Mouse (Mus musculus) ES-E14 (cell line): ENCODE measurements around the gene Rbm34. TPM values are rescaled to one million over a fixed set of nuclear protein-coding genes. Genes with fewer than 3 reads are reported as not detected.

Source experiments
- DNase-seq: peaks from one replicate; pipeline ENCODE4 v3.0.0-alpha.2; 2013; ENCODE audit warnings: low read depth, low spot score
- H3K27ac ChIP-seq: 2 replicates; pipeline ENCODE4 v1.5.1; 2012; ENCODE audit warnings: low read depth, mild to moderate bottlenecking, low read length, moderate library complexity, mixed read lengths; ENCODE audit not compliant: poor library complexity, insufficient read depth, severe bottlenecking
- H3K36me3 ChIP-seq: 2 replicates; pipeline ENCODE4 v1.6.1; 2012; ENCODE audit warnings: mild to moderate bottlenecking, low read length, moderate library complexity, mixed read lengths; ENCODE audit not compliant: control insufficient read depth, poor library complexity, insufficient read depth, severe bottlenecking
- H3K4me1 ChIP-seq, 2 experiments: fragments of 150-350 bp in 1 of 2; sonication (generic) in 1 of 2; 2 replicates each; pipeline ENCODE4 v1.6.1; 2012; ENCODE audit warnings: low read length in 2 of 2, mild to moderate bottlenecking in 1 of 2, mixed read lengths in 1 of 2; ENCODE audit not compliant: control insufficient read depth in 2 of 2, insufficient read depth in 2 of 2, poor library complexity in 1 of 2
- H3K4me3 ChIP-seq, 2 experiments: fragments of 150-350 bp in 1 of 2; sonication (generic) in 1 of 2; 2 replicates each; pipeline ENCODE4 v1.5.1; 2012; ENCODE audit warnings: low read length in 2 of 2, low read depth in 1 of 2, mild to moderate bottlenecking in 1 of 2, mixed read lengths in 1 of 2; ENCODE audit not compliant: insufficient read depth in 1 of 2, poor library complexity in 1 of 2, severe bottlenecking in 1 of 2
- H3K9ac ChIP-seq: 2 replicates; pipeline ENCODE4 v1.6.1; 2012; ENCODE audit warnings: low read depth, mild to moderate bottlenecking, low read length, mixed read lengths; ENCODE audit not compliant: poor library complexity, insufficient read depth, severe bottlenecking
- H3K9me3 ChIP-seq: fragments of 150-350 bp; sonication (generic); 2 replicates; pipeline ENCODE4 v1.6.1; 2012; ENCODE audit warnings: low read depth, mild to moderate bottlenecking, low read length; ENCODE audit not compliant: control insufficient read depth, insufficient read depth
- CHD2 ChIP-seq: IDR thresholded peaks from 2 replicates; pipeline ENCODE4 v1.6.1; 2014; ENCODE audit warnings: mild to moderate bottlenecking, low read depth, low read length, inconsistent platforms
- HCFC1 ChIP-seq: IDR thresholded peaks from 2 replicates; pipeline ENCODE4 v1.6.1; 2012; ENCODE audit warnings: low read length, inconsistent platforms, borderline replicate concordance; ENCODE audit not compliant: insufficient read depth
- MAFK ChIP-seq: IDR thresholded peaks from 2 replicates; pipeline ENCODE4 v1.6.1; 2014; ENCODE audit warnings: mild to moderate bottlenecking, low read depth, low read length, inconsistent platforms; ENCODE audit not compliant: insufficient read depth
- ZC3H11A ChIP-seq: IDR thresholded peaks from 2 replicates; pipeline ENCODE4 v1.6.1; 2012; ENCODE audit warnings: low read depth, mild to moderate bottlenecking, inconsistent platforms, low read length, borderline replicate concordance
- ZNF384 ChIP-seq: IDR thresholded peaks from 2 replicates; pipeline ENCODE4 v1.6.1; 2012; ENCODE audit warnings: low read depth, low read length, inconsistent platforms
- in situ Hi-C, 2 experiments: fragments of 600-800 bp; cut with MboI; formaldehyde crosslinking; loops; one replicate each; pipeline ENCODE4 v1.15.1; 2025; ENCODE audit warnings: low sequenced_read_pairs in 2 of 2, inconsistent platforms in 1 of 2; ENCODE audit not compliant: unreplicated experiment in 2 of 2
- total RNA-seq: library from RNA; depleted of rRNA; stranded (reverse); fragments of 300-350 nt; gene quantifications from 2 replicates; pipeline ENCODE4 v1.2.3, GENCODE M21; 2012

Gene Rbm34
- total RNA-seq, 1 experiment = 32.5 TPM

GRCm38 (mm10) chr8:126961516-126961915 is 9.4 kb downstream of the Rbm34 start:
- no peak overlapping the region for H3K27ac ChIP-seq
- peaks cover 39% of the 10 kb centered on the region for H3K36me3 ChIP-seq
- DNase-seq = no peak
- H3K4me1 ChIP-seq = no peaks in the 10 kb centered on the region; a peak in 1 of 4 replicates
- no peak overlapping the region for H3K4me3 ChIP-seq
- in situ Hi-C loops = no loop called here
- H3K9ac ChIP-seq = no peak overlapping the region
- H3K9me3 ChIP-seq = no peaks in the 10 kb centered on the region
- TF ChIP-seq HCFC1 = no peak
- TF ChIP-seq MAFK = no peak
- TF ChIP-seq CHD2 = no peak
- no peak for TF ChIP-seq ZC3H11A
- no peak for TF ChIP-seq ZNF384

GRCm38 (mm10) chr8:126951900-126952636 is 18.8 kb downstream of the Rbm34 start:
- no peak overlapping the region for H3K4me3 ChIP-seq
- in situ Hi-C loops = no loop called here
- no peaks in the 10 kb centered on the region for H3K4me1 ChIP-seq
- TF ChIP-seq ZC3H11A (no peak), ZNF384 (no peak), CHD2 (no peak), MAFK (no peak), HCFC1 (no peak)
- no peak for DNase-seq
- H3K9me3 ChIP-seq = no peaks in the 10 kb centered on the region
- peaks cover 33% of the 10 kb centered on the region for H3K36me3 ChIP-seq
- no peak overlapping the region for H3K27ac ChIP-seq
- H3K9ac ChIP-seq = no peak overlapping the region

- H3K9me3 ChIP-seq = no peaks in the 10 kb centered on the region
- no peak overlapping the region for H3K9ac ChIP-seq
- no peak overlapping the region for H3K27ac ChIP-seq
- TF ChIP-seq ZNF384 (no peak), CHD2 (no peak), ZC3H11A (no peak), MAFK (no peak), HCFC1 (no peak)
- DNase-seq = no peak
- H3K36me3 ChIP-seq = peaks cover 27% of the 10 kb centered on the region
- H3K4me1 ChIP-seq = no peaks in the 10 kb centered on the region
- H3K4me3 ChIP-seq = no peak overlapping the region
- in situ Hi-C loops = no loop called here
Observed at GRCm38 (mm10) chr8:126949527-126949926, 21.3 kb downstream of the Rbm34 start.

DNA sequence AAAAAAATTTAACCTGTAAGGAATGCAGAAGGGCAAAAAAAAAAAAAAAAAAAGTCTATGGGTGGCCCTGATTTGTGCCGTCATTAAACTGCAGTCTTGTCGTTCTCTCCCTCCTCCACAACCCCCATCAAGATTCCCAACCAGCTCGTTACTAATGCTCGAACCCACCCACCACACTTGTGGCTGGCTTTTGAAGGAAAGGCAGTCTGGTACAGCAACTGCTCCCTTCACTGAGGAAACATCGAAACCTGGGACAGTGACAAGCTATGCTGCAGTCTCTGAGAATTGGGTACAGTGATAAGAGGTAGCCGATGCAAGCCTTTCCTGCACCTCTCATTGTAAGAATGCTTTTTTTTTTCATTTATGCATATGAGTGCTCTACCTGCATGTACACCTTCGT is 24.4 kb downstream of the Rbm34 start:
- H3K9ac ChIP-seq = peak overlapping the region; percentile 82
- TF ChIP-seq MAFK = no peak
- TF ChIP-seq CHD2 = no peak
- TF ChIP-seq ZNF384 = peak; percentile 83
- no peak for TF ChIP-seq ZC3H11A
- peaks cover 0 to 4% of the 10 kb centered on the region in 2 experiments; a peak in 1 of 4 replicates for H3K4me1 ChIP-seq
- H3K27ac ChIP-seq = peak overlapping the region; percentile 91
- peak overlapping the region; percentile 28 to 44; a peak in 2 of 4 replicates for H3K4me3 ChIP-seq
- no peak for DNase-seq
- in situ Hi-C loops = no loop called here
- H3K9me3 ChIP-seq = no peaks in the 10 kb centered on the region
- H3K36me3 ChIP-seq = peaks cover 25% of the 10 kb centered on the region
